Mouse (Mus musculus) hindbrain, embryonic 12.5 days (tissue): Measurements from ENCODE around the gene Chit1. TPM values are rescaled to one million over a fixed set of nuclear protein-coding genes. Genes with fewer than 3 reads are reported as not detected.

Source experiments
- ATAC-seq: fragments of 200-750 bp; cut with Nextera tagmentation; 2 replicates; pipeline ENCODE4 v1.8.0; 2017; ENCODE audit warnings: moderate TSS enrichment; ENCODE audit not compliant: low FRiP score
- H3K27ac ChIP-seq: fragments of 300-500 bp; sonication (generic); 2 replicates; pipeline ENCODE4 v1.5.1; 2016; ENCODE audit warnings: mild to moderate bottlenecking
- H3K27me3 ChIP-seq: fragments of 300-500 bp; sonication (generic); 2 replicates; pipeline ENCODE4 v1.6.1; 2016; ENCODE audit warnings: mild to moderate bottlenecking
- H3K36me3 ChIP-seq: fragments of 300-500 bp; sonication (generic); 2 replicates; pipeline ENCODE4 v1.6.1; 2016; ENCODE audit warnings: mild to moderate bottlenecking
- H3K4me1 ChIP-seq: fragments of 300-500 bp; sonication (generic); 2 replicates; pipeline ENCODE4 v1.6.1; 2016
- H3K4me2 ChIP-seq: fragments of 300-500 bp; sonication (generic); replicated peaks from 2 replicates; pipeline ENCODE4 v1.6.1; 2016; ENCODE audit warnings: mild to moderate bottlenecking
- H3K4me3 ChIP-seq: fragments of 300-500 bp; sonication (generic); 2 replicates; pipeline ENCODE4 v1.5.1; 2016; ENCODE audit warnings: mild to moderate bottlenecking
- H3K9ac ChIP-seq: fragments of 300-500 bp; sonication (generic); 2 replicates; pipeline ENCODE4 v1.6.1; 2016; ENCODE audit warnings: mild to moderate bottlenecking, moderate library complexity
- H3K9me3 ChIP-seq: fragments of 300-500 bp; sonication (generic); replicated peaks from 2 replicates; pipeline ENCODE4 v1.6.1; 2016; ENCODE audit warnings: mild to moderate bottlenecking
- WGBS: fragments of 180-500 bp; shearing (Covaris S2); methylation state at CpG from one replicate; pipeline ENCODE4 v1.1.7; 2016; 5-methylcytosine and 5-hydroxymethylcytosine counted together
- polyA plus RNA-seq: library from polyadenylated mRNA; unstranded; fragments of >200 nt; fragmentation: Nextera tagmentation; extraction: Ambion mirVana; gene quantifications from 2 replicates; pipeline ENCODE4 v1.2.1, GENCODE M21; 2016

The Chit1 gene
- polyA plus RNA-seq, 1 experiment from 2014 or later = not detected

- WGBS = 60% methylated on average over 7 of the region's 7 CpGs
- Histone ChIP-seq H3K4me1 (peaks cover 77% of the 10 kb centered on the region), H3K4me3 (no peak overlapping the region), H3K27me3 (no peaks in the 10 kb centered on the region), H3K27ac (peak overlapping the region; percentile 85), H3K36me3 (no peaks in the 10 kb centered on the region), H3K4me2 (0 out of 2 replicates have a peak overlapping the region, but pooled peaks have one; percentile 8), H3K9ac (no peak overlapping the region), H3K9me3 (no peaks in the 10 kb centered on the region)
- no peak for ATAC-seq
These were observed 15.9 kb upstream of the Chit1 start for GRCm38 (mm10) chr1:134095033-134095612.

GRCm38 (mm10) chr1:134095721-134096120, 15.3 kb upstream of the Chit1 start:
- peak overlapping the region; percentile 85 for H3K27ac ChIP-seq
- no peak overlapping the region for H3K4me3 ChIP-seq
- WGBS = 76% methylated on average over 4 of the region's 4 CpGs
- H3K27me3 ChIP-seq = no peaks in the 10 kb centered on the region
- 0 out of 2 replicates have a peak overlapping the region, but pooled peaks have one; percentile 8 for H3K4me2 ChIP-seq
- no peaks in the 10 kb centered on the region for H3K9me3 ChIP-seq
- no peak for ATAC-seq
- no peaks in the 10 kb centered on the region for H3K36me3 ChIP-seq
- H3K4me1 ChIP-seq = peaks cover 78% of the 10 kb centered on the region
- no peak overlapping the region for H3K9ac ChIP-seq

GRCm38 (mm10) chr1:134096264-134096934, 14.6 kb upstream of the Chit1 start:
- no peaks in the 10 kb centered on the region for H3K36me3 ChIP-seq

GRCm38 (mm10) chr1:134097080-134097855, 13.8 kb upstream of the Chit1 start:
- no peak for ATAC-seq
- Histone ChIP-seq H3K27me3 (no peaks in the 10 kb centered on the region), H3K27ac (peak overlapping the region; percentile 85), H3K4me1 (peaks cover 74% of the 10 kb centered on the region), H3K9me3 (no peaks in the 10 kb centered on the region), H3K9ac (no peak overlapping the region), H3K4me2 (no peak overlapping the region), H3K36me3 (no peaks in the 10 kb centered on the region), H3K4me3 (no peak overlapping the region)
- 83% methylated on average over 7 of the region's 7 CpGs for WGBS

More at GRCm38 (mm10) chr1:134096264-134096934, 14.6 kb upstream of the Chit1 start:
- Histone ChIP-seq H3K27ac (peak overlapping the region; percentile 85), H3K9ac (no peak overlapping the region), H3K27me3 (no peaks in the 10 kb centered on the region), H3K9me3 (no peaks in the 10 kb centered on the region), H3K4me3 (no peak overlapping the region), H3K4me2 (peak overlapping the region; percentile 8; the same call in 1 of the 2 replicates), H3K4me1 (peaks cover 78% of the 10 kb centered on the region)
- WGBS = 35% methylated on average over 14 of the region's 14 CpGs
- peak; percentile 80 for ATAC-seq

GRCm38 (mm10) chr1:134097956-134098725, 12.9 kb upstream of the Chit1 start:
- no peaks in the 10 kb centered on the region for H3K27me3 ChIP-seq
- no peaks in the 10 kb centered on the region for H3K36me3 ChIP-seq
- H3K9ac ChIP-seq = no peak overlapping the region
- ATAC-seq = no peak
- no peaks in the 10 kb centered on the region for H3K9me3 ChIP-seq
- H3K4me3 ChIP-seq = no peak overlapping the region
- H3K4me2 ChIP-seq = peak overlapping the region; percentile 62
- H3K4me1 ChIP-seq = peaks cover 65% of the 10 kb centered on the region
- WGBS = 68% methylated on average over 13 of the region's 13 CpGs
- H3K27ac ChIP-seq = peak overlapping the region; percentile 81

- Histone ChIP-seq H3K4me3 (peak overlapping the region; percentile 38), H3K9ac (peak overlapping the region; percentile 49; the same call in 1 of the 2 replicates), H3K27me3 (no peaks in the 10 kb centered on the region), H3K9me3 (no peaks in the 10 kb centered on the region), H3K27ac (peak overlapping the region; percentile 81), H3K4me2 (peak overlapping the region; percentile 62), H3K4me1 (peaks cover 57% of the 10 kb centered on the region), H3K36me3 (no peaks in the 10 kb centered on the region)
- peak; percentile 39; the same call in 1 of the 2 replicates for ATAC-seq
- 10% methylated on average over 17 of the region's 17 CpGs for WGBS
These were observed 12.1 kb upstream of the Chit1 start for GRCm38 (mm10) chr1:134098726-134099515.

GRCm38 (mm10) chr1:134099516-134100235, 11.4 kb upstream of the Chit1 start:
- H3K4me1 ChIP-seq = peaks cover 51% of the 10 kb centered on the region
- H3K27ac ChIP-seq = peak overlapping the region; percentile 81
- no peak for ATAC-seq
- no peaks in the 10 kb centered on the region for H3K36me3 ChIP-seq
- WGBS = 27% methylated on average over 12 of the region's 12 CpGs
- H3K9ac ChIP-seq = peak overlapping the region; percentile 49; the same call in 1 of the 2 replicates
- H3K9me3 ChIP-seq = no peaks in the 10 kb centered on the region
- H3K4me2 ChIP-seq = peak overlapping the region; percentile 62
- H3K4me3 ChIP-seq = peak overlapping the region; percentile 38
- no peaks in the 10 kb centered on the region for H3K27me3 ChIP-seq

GRCm38 (mm10) chr1:134100401-134100800, 10.6 kb upstream of the Chit1 start:
- WGBS = 82% methylated on average over 5 of the region's 5 CpGs
- H3K4me1 ChIP-seq = peaks cover 44% of the 10 kb centered on the region
- ATAC-seq = no peak

GRCm38 (mm10) chr1:134100928-134101327, 10.1 kb upstream of the Chit1 start:
- Histone ChIP-seq H3K4me3 (no peak overlapping the region), H3K4me2 (no peak overlapping the region), H3K9ac (no peak overlapping the region), H3K9me3 (no peaks in the 10 kb centered on the region), H3K4me1 (peaks cover 39% of the 10 kb centered on the region), H3K27me3 (no peaks in the 10 kb centered on the region), H3K36me3 (no peaks in the 10 kb centered on the region), H3K27ac (no peak overlapping the region)
- 94% methylated on average over 4 of the region's 4 CpGs for WGBS
- no peak for ATAC-seq

More at GRCm38 (mm10) chr1:134100401-134100800, 10.6 kb upstream of the Chit1 start:
- no peak overlapping the region for H3K4me2 ChIP-seq
- H3K4me3 ChIP-seq = no peak overlapping the region
- H3K27ac ChIP-seq = no peak overlapping the region
- H3K9me3 ChIP-seq = no peaks in the 10 kb centered on the region
- H3K9ac ChIP-seq = no peak overlapping the region
- H3K27me3 ChIP-seq = no peaks in the 10 kb centered on the region
- H3K36me3 ChIP-seq = no peaks in the 10 kb centered on the region

- no peak overlapping the region for H3K4me2 ChIP-seq
- H3K27ac ChIP-seq = no peak overlapping the region
- WGBS = 76% methylated on average over 3 of the region's 3 CpGs
- H3K9me3 ChIP-seq = no peaks in the 10 kb centered on the region
- no peak for ATAC-seq
- H3K4me1 ChIP-seq = peaks cover 32% of the 10 kb centered on the region
- no peak overlapping the region for H3K9ac ChIP-seq
- H3K36me3 ChIP-seq = no peaks in the 10 kb centered on the region
- H3K27me3 ChIP-seq = no peaks in the 10 kb centered on the region
- no peak overlapping the region for H3K4me3 ChIP-seq
These were observed 9.4 kb upstream of the Chit1 start for GRCm38 (mm10) chr1:134101593-134101992.

GRCm38 (mm10) chr1:134103861-134104260, 7.2 kb upstream of the Chit1 start:
- Histone ChIP-seq H3K9me3 (no peaks in the 10 kb centered on the region; the same call in 1 of the 2 replicates), H3K4me3 (no peak overlapping the region), H3K9ac (no peak overlapping the region), H3K4me2 (no peak overlapping the region), H3K27me3 (no peaks in the 10 kb centered on the region), H3K27ac (no peak overlapping the region), H3K4me1 (peaks cover 11% of the 10 kb centered on the region), H3K36me3 (no peaks in the 10 kb centered on the region)
- ATAC-seq = no peak
- WGBS = 71% methylated on average over 5 of the region's 5 CpGs
